Mouse (Mus musculus) stomach, embryonic 15.5 days (tissue): ENCODE results near the gene Dcun1d4. TPM values are rescaled to one million over a fixed set of nuclear protein-coding genes. Genes with fewer than 3 reads are reported as not detected.

ENCODE experiments used
- ATAC-seq: fragments of 200-750 bp; cut with Nextera tagmentation; 2 replicates; pipeline ENCODE4 v1.8.0; 2017; ENCODE audit warnings: low read depth, moderate number of reproducible peaks, moderate TSS enrichment; ENCODE audit not compliant: insufficient read depth, low FRiP score
- H3K27ac ChIP-seq: fragments of 300-500 bp; sonication (generic); 2 replicates; pipeline ENCODE4 v1.5.1; 2015; ENCODE audit warnings: mild to moderate bottlenecking, inconsistent platforms
- H3K27me3 ChIP-seq: fragments of 300-500 bp; sonication (generic); replicated peaks from 2 replicates; pipeline ENCODE4 v1.6.1; 2015; ENCODE audit warnings: inconsistent platforms
- H3K36me3 ChIP-seq: fragments of 300-500 bp; sonication (generic); 2 replicates; pipeline ENCODE4 v1.6.1; 2015; ENCODE audit warnings: inconsistent platforms
- H3K4me1 ChIP-seq: fragments of 300-500 bp; sonication (generic); 2 replicates; pipeline ENCODE4 v1.6.1; 2015; ENCODE audit warnings: inconsistent platforms
- H3K4me2 ChIP-seq: fragments of 300-500 bp; sonication (generic); 2 replicates; pipeline ENCODE4 v1.6.1; 2015; ENCODE audit warnings: mild to moderate bottlenecking, inconsistent platforms
- H3K4me3 ChIP-seq: fragments of 300-500 bp; sonication (generic); replicated peaks from 2 replicates; pipeline ENCODE4 v1.5.1; 2015; ENCODE audit warnings: inconsistent platforms
- H3K9ac ChIP-seq: fragments of 300-500 bp; sonication (generic); 2 replicates; pipeline ENCODE4 v1.6.1; 2015; ENCODE audit warnings: inconsistent platforms
- H3K9me3 ChIP-seq: fragments of 300-500 bp; sonication (generic); 2 replicates; pipeline ENCODE4 v1.6.1; 2016; ENCODE audit warnings: inconsistent platforms
- WGBS: fragments of 180-500 bp; shearing (Covaris S2); methylation state at CpG from one replicate; pipeline ENCODE4 v1.1.7; 2015; 5-methylcytosine and 5-hydroxymethylcytosine counted together
- polyA plus RNA-seq: library from polyadenylated mRNA; unstranded; fragments of >200 nt; fragmentation: Nextera tagmentation; extraction: Ambion mirVana; gene quantifications from 2 replicates; pipeline ENCODE4 v1.2.1, GENCODE M21; 2015

Dcun1d4 gene
- polyA plus RNA-seq, 1 experiment from 2014 or later = 19.1 TPM

DNA sequence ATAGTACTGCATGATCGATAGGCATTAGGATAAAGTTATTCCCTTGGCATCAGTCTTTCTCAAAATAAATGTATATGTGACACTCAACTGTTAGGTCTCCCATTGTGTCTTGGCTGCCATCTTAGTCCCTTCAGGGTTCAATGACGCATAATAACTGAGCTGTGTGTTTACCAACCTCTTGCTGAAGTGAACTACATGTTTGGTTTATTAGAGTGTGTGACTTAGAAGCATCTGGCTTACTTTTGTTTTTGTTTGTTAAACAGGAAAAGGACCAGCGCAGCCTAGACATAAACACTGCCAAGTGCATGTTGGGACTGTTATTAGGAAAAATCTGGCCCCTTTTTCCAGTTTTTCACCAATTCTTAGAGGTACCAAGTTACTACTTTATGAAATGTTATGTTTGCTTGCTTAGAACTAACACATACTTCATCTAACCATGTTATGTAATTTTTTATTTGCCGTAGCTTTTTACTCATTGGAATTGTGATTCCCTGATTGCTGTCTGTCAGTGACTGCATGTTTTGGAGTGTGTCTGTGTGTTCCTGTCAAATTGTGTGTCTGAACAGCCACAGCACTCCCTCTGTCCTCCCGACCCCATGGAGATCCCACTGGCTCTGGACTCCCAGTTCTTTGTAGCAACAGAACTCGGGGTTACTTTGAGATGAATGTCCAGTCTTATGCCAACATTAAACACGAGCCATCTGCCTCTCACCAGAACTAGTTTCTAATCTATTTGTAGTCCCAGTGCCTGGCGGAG is 74.5 kb downstream of the Dcun1d4 start:
- no peak for ATAC-seq
- Histone ChIP-seq H3K9ac (no peak overlapping the region), H3K27me3 (no peaks in the 10 kb centered on the region), H3K27ac (no peak overlapping the region; the same call in 1 of the 2 replicates), H3K4me3 (no peak overlapping the region), H3K4me1 (no peaks in the 10 kb centered on the region), H3K36me3 (peaks cover 6% of the 10 kb centered on the region; the same call in 1 of the 2 replicates), H3K9me3 (no peaks in the 10 kb centered on the region), H3K4me2 (no peak overlapping the region)
- WGBS = 69% methylated on average over 8 of the region's 8 CpGs

DNA sequence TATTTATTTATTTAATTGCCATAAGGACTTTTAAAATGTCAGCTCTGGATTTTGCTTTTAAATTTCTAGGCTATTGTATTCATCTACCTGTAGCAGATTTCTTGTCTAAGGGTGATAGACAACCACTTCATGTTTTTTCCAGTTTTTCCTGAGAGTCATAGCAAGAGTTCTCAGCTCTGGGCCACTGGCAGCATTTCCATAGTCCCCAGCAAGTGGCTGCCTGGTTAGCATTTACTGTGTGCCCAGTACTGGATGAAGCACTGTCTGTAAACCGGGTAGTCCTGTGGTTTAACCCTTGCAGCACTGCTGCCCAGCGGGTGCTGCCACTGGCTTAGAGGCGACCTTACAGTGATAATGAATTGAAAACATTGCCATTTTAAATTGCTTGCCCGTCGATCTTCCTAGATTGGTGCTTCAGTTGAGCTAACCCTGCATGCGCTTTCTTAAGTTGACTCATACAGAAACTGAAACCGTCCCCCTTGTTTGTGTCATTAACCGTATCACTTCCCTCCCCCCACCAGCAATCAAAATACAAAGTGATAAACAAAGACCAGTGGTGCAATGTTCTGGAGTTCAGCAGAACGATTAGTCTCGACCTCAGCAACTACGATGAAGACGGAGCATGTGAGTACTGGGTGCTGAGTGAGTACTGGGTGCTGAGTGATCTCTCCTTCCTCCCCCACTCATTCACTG is 76.1 kb downstream of the Dcun1d4 start:
- 81% methylated on average over 12 of the region's 12 CpGs for WGBS
- H3K4me3 ChIP-seq = no peak overlapping the region
- H3K9me3 ChIP-seq = no peaks in the 10 kb centered on the region
- H3K27ac ChIP-seq = no peak overlapping the region
- 0 out of 2 replicates have a peak, but pooled peaks cover 3% of the 10 kb centered on the region for H3K36me3 ChIP-seq
- no peak for ATAC-seq
- no peaks in the 10 kb centered on the region for H3K4me1 ChIP-seq
- no peaks in the 10 kb centered on the region for H3K27me3 ChIP-seq
- no peak overlapping the region for H3K9ac ChIP-seq
- no peak overlapping the region for H3K4me2 ChIP-seq

DNA sequence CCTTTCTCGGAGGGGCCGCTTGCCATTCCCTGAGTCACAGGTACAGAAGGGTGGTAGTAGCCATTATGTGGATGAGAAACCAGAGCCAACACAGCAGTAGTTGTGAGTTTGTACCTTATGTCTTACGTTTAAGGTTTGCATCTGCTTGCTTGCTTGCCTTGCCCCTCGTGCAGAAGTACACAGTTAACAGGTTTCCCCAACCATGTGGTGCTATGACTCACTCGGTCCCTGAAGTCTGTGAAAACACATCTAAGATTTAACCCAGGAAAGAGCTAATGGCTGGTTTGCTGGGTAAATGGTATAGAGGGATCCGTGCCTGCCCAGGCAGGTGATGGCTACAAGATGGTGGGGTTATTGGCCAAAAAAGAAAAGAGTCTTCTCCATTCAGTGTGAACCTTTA is 78.0 kb downstream of the Dcun1d4 start:
- no peak overlapping the region for H3K4me2 ChIP-seq
- H3K4me3 ChIP-seq = no peak overlapping the region
- H3K36me3 ChIP-seq = no peaks in the 10 kb centered on the region
- no peak overlapping the region for H3K9ac ChIP-seq
- ATAC-seq = no peak
- H3K4me1 ChIP-seq = no peaks in the 10 kb centered on the region
- no peaks in the 10 kb centered on the region for H3K27me3 ChIP-seq
- H3K9me3 ChIP-seq = no peaks in the 10 kb centered on the region
- 91% methylated on average over 6 of the region's 6 CpGs for WGBS
- H3K27ac ChIP-seq = no peak overlapping the region

GRCm38 (mm10) chr5:73564038-73564437 is 83.2 kb downstream of the Dcun1d4 start:
- Histone ChIP-seq H3K4me1 (no peaks in the 10 kb centered on the region), H3K27me3 (no peaks in the 10 kb centered on the region), H3K4me2 (no peak overlapping the region), H3K36me3 (no peaks in the 10 kb centered on the region), H3K9me3 (no peaks in the 10 kb centered on the region), H3K9ac (no peak overlapping the region), H3K27ac (no peak overlapping the region), H3K4me3 (no peak overlapping the region)
- WGBS = 98% methylated on average over 6 of the region's 6 CpGs
- no peak for ATAC-seq

DNA sequence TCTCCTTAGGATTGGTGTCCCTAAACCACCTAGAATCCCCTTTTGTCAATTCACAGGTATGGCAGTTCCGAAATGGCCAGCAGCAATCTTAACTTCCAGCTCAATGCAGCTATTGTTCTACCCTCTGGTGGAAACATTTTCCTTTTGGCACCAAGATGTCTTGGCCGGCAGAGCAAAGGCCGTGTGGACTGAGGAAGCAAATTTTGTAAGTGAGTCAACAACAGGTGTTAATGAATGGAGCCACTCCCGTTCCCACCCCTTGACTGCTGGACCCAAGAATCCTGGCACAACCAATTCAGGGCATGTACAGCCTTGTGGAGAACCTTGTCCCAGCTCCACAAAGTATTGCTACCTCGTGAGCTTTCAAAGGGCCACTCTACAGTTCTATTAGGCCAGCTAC is 85.3 kb downstream of the Dcun1d4 start:
- Histone ChIP-seq H3K4me1 (no peaks in the 10 kb centered on the region), H3K9me3 (no peaks in the 10 kb centered on the region), H3K4me3 (no peak overlapping the region), H3K27ac (no peak overlapping the region), H3K27me3 (no peaks in the 10 kb centered on the region), H3K9ac (no peak overlapping the region), H3K4me2 (no peak overlapping the region), H3K36me3 (no peaks in the 10 kb centered on the region)
- WGBS = 59% methylated on average over 5 of the region's 5 CpGs
- peak; percentile 78 for ATAC-seq

DNA sequence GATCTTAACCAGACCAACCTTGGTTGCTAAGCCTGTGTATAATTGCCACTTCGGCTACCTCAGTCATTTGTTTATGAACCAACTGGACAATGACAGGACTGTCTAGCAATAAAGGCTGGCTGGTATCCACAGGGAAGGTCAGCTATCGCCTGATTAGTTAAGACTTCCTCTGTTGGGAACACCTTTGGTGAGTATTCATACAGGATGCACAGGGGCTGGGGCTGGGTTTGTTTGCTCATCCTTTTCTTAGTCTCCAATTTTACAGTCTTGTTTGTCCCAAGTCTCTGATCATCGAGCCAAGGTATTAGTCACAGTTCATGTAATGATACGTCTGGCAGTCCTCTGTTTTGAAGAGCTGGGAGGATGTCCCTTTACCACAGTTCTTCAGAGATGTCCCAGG is 86.1 kb downstream of the Dcun1d4 start:
- H3K9me3 ChIP-seq = no peaks in the 10 kb centered on the region
- 73% methylated on average over 4 of the region's 4 CpGs for WGBS
- no peak overlapping the region for H3K27ac ChIP-seq
- no peaks in the 10 kb centered on the region for H3K4me1 ChIP-seq
- no peaks in the 10 kb centered on the region for H3K27me3 ChIP-seq
- no peaks in the 10 kb centered on the region for H3K36me3 ChIP-seq
- no peak overlapping the region for H3K9ac ChIP-seq
- no peak overlapping the region for H3K4me3 ChIP-seq
- ATAC-seq = no peak
- no peak overlapping the region for H3K4me2 ChIP-seq

DNA sequence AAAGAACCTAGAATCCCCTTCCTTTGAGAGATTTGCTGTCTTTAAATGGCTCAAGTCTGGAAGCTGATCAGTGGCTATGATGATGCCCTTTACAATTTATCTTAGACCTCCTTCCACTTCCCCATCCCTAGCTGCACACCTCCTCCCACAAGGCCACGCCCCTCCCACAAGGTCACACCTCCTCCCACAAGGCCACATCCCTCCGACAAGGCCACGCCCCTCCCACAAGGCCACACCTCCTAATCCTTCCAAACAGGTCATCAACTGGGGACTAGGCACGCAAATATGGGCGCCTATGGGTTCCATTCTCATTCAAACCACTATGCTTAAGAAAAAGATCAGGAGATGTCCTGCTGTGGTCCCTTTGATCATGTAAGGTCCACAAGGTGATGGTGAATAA is 88.4 kb downstream of the Dcun1d4 start:
- no peaks in the 10 kb centered on the region for H3K4me1 ChIP-seq
- H3K27ac ChIP-seq = no peak overlapping the region
- H3K9ac ChIP-seq = no peak overlapping the region
- H3K4me2 ChIP-seq = no peak overlapping the region
- H3K9me3 ChIP-seq = no peaks in the 10 kb centered on the region
- H3K36me3 ChIP-seq = no peaks in the 10 kb centered on the region
- H3K27me3 ChIP-seq = no peaks in the 10 kb centered on the region
- WGBS = 82% methylated on average over 5 of the region's 5 CpGs
- H3K4me3 ChIP-seq = no peak overlapping the region
- no peak for ATAC-seq

DNA sequence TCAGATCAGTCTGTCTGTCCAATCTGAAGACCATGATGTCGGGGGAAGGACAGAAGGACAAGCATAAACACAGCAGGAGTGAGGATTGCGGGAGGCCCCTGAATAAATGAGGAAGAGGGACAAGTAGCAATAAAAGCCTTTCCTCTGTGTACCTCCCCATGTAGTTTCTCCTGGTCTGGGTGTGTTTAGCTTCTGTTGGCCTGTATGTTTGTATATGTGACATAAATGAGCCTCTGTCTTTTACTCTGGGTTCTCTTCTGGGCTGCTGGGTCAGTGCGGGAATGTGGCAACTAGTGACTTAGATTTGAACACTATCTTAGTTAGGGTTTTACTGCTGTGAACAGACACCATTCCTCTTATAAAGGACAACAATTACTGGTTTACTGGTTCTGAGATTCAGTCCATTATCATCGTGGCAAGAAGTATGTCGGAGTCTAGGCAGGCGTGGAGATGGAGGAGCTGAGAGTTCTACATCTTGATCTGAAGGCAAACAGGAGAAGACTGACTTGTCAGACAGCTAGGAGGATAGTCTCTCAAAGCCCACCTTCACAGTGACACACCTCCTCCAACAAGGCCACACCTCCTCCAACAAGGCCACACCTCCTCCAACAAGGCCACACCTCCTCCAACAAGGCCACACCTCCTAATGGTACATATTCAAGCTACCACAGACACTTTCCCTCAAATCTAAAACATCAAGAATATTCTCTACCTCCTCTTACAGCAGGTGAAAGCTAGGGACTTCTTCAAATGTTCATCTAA is 90.8 kb downstream of the Dcun1d4 start:
- Histone ChIP-seq H3K36me3 (no peaks in the 10 kb centered on the region), H3K4me3 (no peak overlapping the region), H3K4me2 (no peak overlapping the region), H3K27me3 (no peaks in the 10 kb centered on the region), H3K9ac (no peak overlapping the region), H3K4me1 (no peaks in the 10 kb centered on the region), H3K27ac (no peak overlapping the region), H3K9me3 (no peaks in the 10 kb centered on the region)
- 86% methylated on average over 6 of the region's 6 CpGs for WGBS
- no peak for ATAC-seq

DNA sequence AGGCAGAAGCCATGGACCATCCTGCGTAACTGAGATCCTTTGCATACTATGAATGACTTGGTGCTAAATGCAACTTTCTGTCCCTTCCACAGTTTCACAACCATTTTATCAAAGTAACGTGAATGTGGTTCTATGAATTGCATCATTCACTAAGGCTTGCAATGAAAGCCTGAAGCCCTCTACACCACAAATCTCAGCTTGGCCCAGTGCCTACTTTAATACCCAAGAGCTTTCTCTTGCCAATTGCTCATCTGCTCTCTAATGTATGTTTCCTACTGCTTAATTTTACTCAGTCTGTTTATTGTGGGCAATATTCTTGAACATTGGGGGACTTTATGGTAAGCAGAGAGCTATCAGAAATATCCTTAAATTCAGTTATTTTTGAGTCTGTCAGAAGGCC is 92.0 kb downstream of the Dcun1d4 start:
- H3K9ac ChIP-seq = no peak overlapping the region
- ATAC-seq = no peak
- no peaks in the 10 kb centered on the region for H3K36me3 ChIP-seq
- no peaks in the 10 kb centered on the region for H3K9me3 ChIP-seq
- H3K4me1 ChIP-seq = no peaks in the 10 kb centered on the region
- no peak overlapping the region for H3K4me3 ChIP-seq
- H3K27ac ChIP-seq = no peak overlapping the region
- WGBS = 82% methylated on average over 2 of the region's 2 CpGs
- H3K4me2 ChIP-seq = no peak overlapping the region
- no peaks in the 10 kb centered on the region for H3K27me3 ChIP-seq

DNA sequence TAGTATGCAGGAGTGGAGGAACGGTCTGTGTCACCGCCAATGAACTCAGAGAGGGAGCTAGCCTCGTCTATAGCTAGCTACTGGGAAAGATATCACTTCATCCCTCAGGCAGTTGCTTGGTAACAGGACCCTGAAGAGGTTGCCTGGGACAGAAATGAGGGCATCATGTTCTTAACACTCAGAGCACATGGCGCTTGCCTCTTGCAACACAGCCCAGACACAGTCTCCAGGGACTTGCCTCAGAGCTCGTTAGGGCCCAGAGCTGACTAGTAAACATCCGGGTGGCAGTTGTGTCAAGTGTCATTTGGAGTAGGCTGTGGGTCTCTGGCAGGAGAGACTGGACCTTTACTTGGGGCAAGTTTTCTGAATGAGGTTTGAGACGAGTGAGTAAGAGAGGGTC is 93.0 kb downstream of the Dcun1d4 start:
- ATAC-seq = no peak
- H3K36me3 ChIP-seq = no peaks in the 10 kb centered on the region
- H3K27me3 ChIP-seq = no peaks in the 10 kb centered on the region
- no peak overlapping the region for H3K9ac ChIP-seq
- no peak overlapping the region for H3K27ac ChIP-seq
- 80% methylated on average over 7 of the region's 7 CpGs for WGBS
- H3K4me3 ChIP-seq = no peak overlapping the region
- no peaks in the 10 kb centered on the region for H3K4me1 ChIP-seq
- no peaks in the 10 kb centered on the region for H3K9me3 ChIP-seq
- no peak overlapping the region for H3K4me2 ChIP-seq

- Histone ChIP-seq H3K27ac (no peak overlapping the region), H3K36me3 (no peaks in the 10 kb centered on the region), H3K9ac (no peak overlapping the region), H3K27me3 (no peaks in the 10 kb centered on the region), H3K9me3 (no peaks in the 10 kb centered on the region), H3K4me1 (no peaks in the 10 kb centered on the region), H3K4me2 (no peak overlapping the region), H3K4me3 (no peak overlapping the region)
- WGBS = 90% methylated on average over 4 of the region's 4 CpGs
- no peak for ATAC-seq
Measured at GRCm38 (mm10) chr5:73574616-73575015, 93.8 kb downstream of the Dcun1d4 start.

GRCm38 (mm10) chr5:73576708-73577107 is 95.9 kb downstream of the Dcun1d4 start:
- no peaks in the 10 kb centered on the region for H3K9me3 ChIP-seq
- H3K27me3 ChIP-seq = no peaks in the 10 kb centered on the region
- H3K4me3 ChIP-seq = no peak overlapping the region
- H3K4me2 ChIP-seq = no peak overlapping the region
- no peaks in the 10 kb centered on the region for H3K36me3 ChIP-seq
- H3K9ac ChIP-seq = no peak overlapping the region
- WGBS = 56% methylated on average over 7 of the region's 7 CpGs
- ATAC-seq = no peak
- H3K4me1 ChIP-seq = no peaks in the 10 kb centered on the region
- H3K27ac ChIP-seq = no peak overlapping the region
